Mouse (Mus musculus): ENCODE measurements around the gene Gpr153. TPM values are rescaled to one million over a fixed set of nuclear protein-coding genes. Genes with fewer than 3 reads are reported as not detected.

Gpr153 gene
- polyA plus RNA-seq, 1 experiment from 2014 or later = 5.2 TPM

DNA sequence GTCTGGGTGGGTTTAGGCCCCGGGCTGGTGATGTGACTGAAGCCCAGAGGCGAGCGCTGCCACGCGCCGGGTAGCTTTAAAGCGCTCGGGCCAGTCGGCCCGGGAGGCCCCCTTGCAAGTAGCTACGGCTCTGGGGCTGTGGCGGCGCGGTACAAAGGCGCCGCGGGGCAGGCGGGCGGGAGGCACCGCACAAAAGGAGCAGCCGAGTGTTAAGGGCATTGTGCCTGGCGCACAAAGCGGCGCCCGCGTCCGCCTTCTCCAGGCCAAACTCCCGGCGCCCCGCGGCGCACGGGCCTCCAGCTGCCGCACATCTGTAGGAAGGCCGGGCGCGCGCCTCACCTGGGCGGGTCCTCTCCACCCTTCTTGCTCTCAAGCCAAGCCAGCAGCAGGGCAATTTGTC, 16.4 kb downstream of the Gpr153 start:
- TF ChIP-seq CTCF (IDR thresholded peaks at IDR 0.05; ENCODE audit: low read depth) = no peak
- Histone ChIP-seq H3K9ac (ENCODE audit: low read depth, low read length) (no peak overlapping the region), H3K27me3 (ENCODE audit: insufficient read depth, low read length) (peaks cover 58% of the 10 kb centered on the region), H3K36me3 (ENCODE audit: insufficient read depth, low read length) (no peaks in the 10 kb centered on the region), H3K4me2 (ENCODE audit: low read length) (no peak overlapping the region; the same call in 1 of the 2 replicates), H3K27ac (no peak overlapping the region), H3K9me3 (replicated peaks; ENCODE audit: low read length) (no peaks in the 10 kb centered on the region), H3K4me3 (replicated peaks; ENCODE audit: low read depth, low read length) (no peak overlapping the region), H3K4me1 (replicated peaks; ENCODE audit: insufficient read depth, low read length) (peaks cover 4% of the 10 kb centered on the region; the same call in 1 of the 2 replicates)
- ATAC-seq (replicated peaks; ENCODE audit: low FRiP score, low read depth) (no peak), DNase-seq (ENCODE audit: low spot score) (no peak)
- 1% methylated on average over 39 of the region's 39 CpGs for WGBS

DNA sequence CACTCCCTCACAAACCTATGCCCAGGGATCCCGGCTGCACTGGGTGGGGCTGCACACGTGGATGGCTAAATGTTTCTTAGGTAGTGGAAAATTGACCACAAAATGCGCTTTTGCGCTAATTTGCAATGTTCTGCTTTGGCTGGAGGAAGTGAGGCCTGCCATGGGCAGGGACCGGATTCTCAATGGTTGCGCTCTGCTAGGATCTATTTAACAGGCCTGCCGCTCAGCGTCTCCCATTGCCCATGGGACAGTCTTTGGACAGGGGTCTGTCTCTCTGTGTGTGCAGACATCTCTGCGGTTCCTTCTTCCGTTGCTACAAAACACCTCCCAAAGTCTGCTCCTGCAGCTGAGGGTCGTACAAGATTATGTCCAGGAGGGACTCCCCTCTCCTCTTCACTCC, 17.0 kb downstream of the Gpr153 start:
- Histone ChIP-seq H3K27me3 (ENCODE audit: insufficient read depth, low read length) (peaks cover 54% of the 10 kb centered on the region), H3K4me1 (replicated peaks; ENCODE audit: insufficient read depth, low read length) (peaks cover 4% of the 10 kb centered on the region; the same call in 1 of the 2 replicates), H3K9me3 (replicated peaks; ENCODE audit: low read length) (no peaks in the 10 kb centered on the region), H3K9ac (ENCODE audit: low read depth, low read length) (no peak overlapping the region), H3K27ac (no peak overlapping the region), H3K4me2 (ENCODE audit: low read length) (no peak overlapping the region), H3K36me3 (ENCODE audit: insufficient read depth, low read length) (no peaks in the 10 kb centered on the region), H3K4me3 (replicated peaks; ENCODE audit: low read depth, low read length) (no peak overlapping the region)
- ATAC-seq (replicated peaks; ENCODE audit: low FRiP score, low read depth) (no peak), DNase-seq (ENCODE audit: low spot score) (no peak)
- no peak for TF ChIP-seq CTCF (IDR thresholded peaks at IDR 0.05; ENCODE audit: low read depth)
- 26% methylated on average over 11 of the region's 11 CpGs for WGBS

DNA sequence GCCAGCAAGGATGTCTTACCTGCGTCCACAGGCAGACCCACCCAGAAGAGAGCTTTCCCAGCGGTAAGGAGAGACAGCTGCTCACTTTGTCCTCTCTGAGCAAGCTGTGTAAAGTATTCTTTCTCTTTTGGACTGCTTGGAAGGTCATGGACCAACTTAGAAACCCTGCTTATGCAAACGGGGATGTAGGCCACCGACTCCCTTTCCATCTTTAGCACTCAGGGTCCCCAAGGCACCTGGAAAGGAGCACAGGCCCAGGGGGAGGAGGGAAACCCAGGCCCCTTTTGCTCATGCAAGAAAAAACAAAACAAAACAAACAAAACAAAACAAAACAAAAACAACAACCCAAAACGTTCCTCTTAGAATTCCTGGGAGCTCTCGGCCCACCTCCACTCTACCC, 17.5 kb downstream of the Gpr153 start, which contains the start of gene Hes3:
Gene Hes3 (minus strand): TSS at position 101 of the 400 bp plus-strand sequence.
- Histone ChIP-seq H3K36me3 (ENCODE audit: insufficient read depth, low read length) (no peaks in the 10 kb centered on the region), H3K4me3 (replicated peaks; ENCODE audit: low read depth, low read length) (no peak within 1 kb of the TSS), H3K27ac (no peak within 1 kb of the TSS), H3K4me2 (ENCODE audit: low read length) (no peak within 1 kb of the TSS; the same call in 1 of the 2 replicates), H3K4me1 (replicated peaks; ENCODE audit: insufficient read depth, low read length) (peaks cover 7% of the 10 kb centered on the region; the same call in 1 of the 2 replicates), H3K9ac (ENCODE audit: low read depth, low read length) (no peak within 1 kb of the TSS), H3K27me3 (ENCODE audit: insufficient read depth, low read length) (peaks cover 48% of the 10 kb centered on the region), H3K9me3 (replicated peaks; ENCODE audit: low read length) (no peaks in the 10 kb centered on the region)
- WGBS = 37% methylated on average over 6 of the region's 6 CpGs
- ATAC-seq (replicated peaks; ENCODE audit: low FRiP score, low read depth) = no peak
- no peak for TF ChIP-seq CTCF (IDR thresholded peaks at IDR 0.05; ENCODE audit: low read depth)
- DNase-seq (ENCODE audit: low spot score) = no peak

DNA sequence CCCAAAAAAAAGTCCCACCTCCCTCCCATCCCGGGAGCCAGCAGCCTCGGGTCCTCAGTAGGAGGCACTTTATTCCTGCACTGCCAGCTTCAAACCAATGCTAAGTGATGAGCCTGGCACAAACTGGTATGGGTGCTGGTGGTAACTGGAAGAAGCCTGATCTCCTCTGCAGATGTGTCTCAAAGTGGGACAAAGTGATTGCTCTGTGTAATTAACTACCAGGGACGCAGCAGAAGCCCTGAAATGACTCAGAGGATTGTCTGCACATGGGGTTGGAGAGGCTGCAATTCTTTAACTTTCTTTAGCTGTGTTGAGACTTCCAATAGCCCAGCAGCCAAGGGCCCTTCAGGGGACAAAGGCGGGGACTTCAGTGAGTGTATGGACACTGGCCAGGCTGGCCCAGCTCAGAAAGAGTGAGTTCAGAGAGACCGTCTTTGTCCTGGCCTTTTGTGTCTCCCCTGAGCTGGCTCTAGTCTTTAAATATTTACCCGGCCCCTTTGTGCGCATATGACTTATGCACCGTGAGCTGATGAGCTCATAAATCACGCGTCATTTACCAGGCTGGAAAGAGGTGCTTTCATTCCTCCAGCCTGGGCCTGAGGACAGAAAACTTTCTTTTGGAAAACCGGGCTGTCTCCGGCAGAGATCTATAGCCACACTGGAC, 18.2 kb downstream of the Gpr153 start:
- ATAC-seq (replicated peaks; ENCODE audit: low FRiP score, low read depth) (no peak), DNase-seq (ENCODE audit: low spot score) (no peak)
- Histone ChIP-seq H3K36me3 (ENCODE audit: insufficient read depth, low read length) (no peaks in the 10 kb centered on the region), H3K4me2 (ENCODE audit: low read length) (no peak overlapping the region), H3K9me3 (replicated peaks; ENCODE audit: low read length) (no peaks in the 10 kb centered on the region), H3K4me1 (replicated peaks; ENCODE audit: insufficient read depth, low read length) (peaks cover 7% of the 10 kb centered on the region; the same call in 1 of the 2 replicates), H3K27me3 (ENCODE audit: insufficient read depth, low read length) (peaks cover 42% of the 10 kb centered on the region), H3K4me3 (replicated peaks; ENCODE audit: low read depth, low read length) (no peak overlapping the region), H3K27ac (no peak overlapping the region), H3K9ac (ENCODE audit: low read depth, low read length) (no peak overlapping the region)
- no peak for TF ChIP-seq CTCF (IDR thresholded peaks at IDR 0.05; ENCODE audit: low read depth)
- 6% methylated on average over 12 of the region's 12 CpGs for WGBS

DNA sequence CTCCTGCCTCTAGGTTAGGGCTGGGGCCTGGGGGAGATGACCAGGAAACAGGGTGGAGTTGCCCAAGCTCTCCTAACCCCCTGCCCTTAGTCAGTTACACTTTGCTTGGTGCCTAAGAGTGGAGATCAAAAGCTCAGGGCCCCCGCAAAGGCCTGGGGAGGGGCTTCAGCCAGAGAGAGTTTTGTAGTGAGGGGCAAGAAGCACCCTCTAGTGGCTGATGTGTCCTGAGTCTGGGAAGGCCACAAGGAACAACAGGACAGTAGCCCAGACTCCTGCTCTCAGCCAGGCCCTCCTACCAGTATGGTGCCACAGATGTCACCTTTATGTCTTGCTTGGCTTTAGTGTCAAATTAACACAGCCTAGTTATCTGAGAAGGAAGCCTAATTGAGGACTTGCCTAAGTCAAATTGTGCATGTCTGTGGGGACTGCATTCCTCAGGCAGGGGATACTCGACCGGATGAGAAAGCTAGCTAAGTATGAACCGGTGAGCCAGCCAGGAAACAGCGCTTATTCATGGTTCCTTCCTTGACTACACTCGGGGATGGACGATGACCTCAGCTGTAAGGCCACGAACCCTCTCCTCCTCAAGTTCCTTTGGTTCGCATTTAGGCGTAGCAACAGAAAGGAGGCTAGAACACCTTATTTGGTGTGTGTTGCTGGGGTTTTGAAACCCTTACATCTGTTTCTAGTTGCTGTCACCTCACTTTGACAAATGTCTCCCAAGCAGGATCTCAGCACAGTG, 20.3 kb downstream of the Gpr153 start:
- ATAC-seq (replicated peaks; ENCODE audit: low FRiP score, low read depth) (no peak), DNase-seq (ENCODE audit: low spot score) (peak; percentile 57)
- Histone ChIP-seq H3K9ac (ENCODE audit: low read depth, low read length) (no peak overlapping the region), H3K9me3 (replicated peaks; ENCODE audit: low read length) (no peaks in the 10 kb centered on the region), H3K4me3 (replicated peaks; ENCODE audit: low read depth, low read length) (no peak overlapping the region), H3K27me3 (ENCODE audit: insufficient read depth, low read length) (peaks cover 27% of the 10 kb centered on the region), H3K36me3 (ENCODE audit: insufficient read depth, low read length) (no peaks in the 10 kb centered on the region), H3K27ac (no peak overlapping the region), H3K4me2 (ENCODE audit: low read length) (no peak overlapping the region), H3K4me1 (replicated peaks; ENCODE audit: insufficient read depth, low read length) (peaks cover 17% of the 10 kb centered on the region)
- 49% methylated on average over 10 of the region's 10 CpGs for WGBS
- peak; percentile 55 for TF ChIP-seq CTCF (IDR thresholded peaks at IDR 0.05; ENCODE audit: low read depth)

DNA sequence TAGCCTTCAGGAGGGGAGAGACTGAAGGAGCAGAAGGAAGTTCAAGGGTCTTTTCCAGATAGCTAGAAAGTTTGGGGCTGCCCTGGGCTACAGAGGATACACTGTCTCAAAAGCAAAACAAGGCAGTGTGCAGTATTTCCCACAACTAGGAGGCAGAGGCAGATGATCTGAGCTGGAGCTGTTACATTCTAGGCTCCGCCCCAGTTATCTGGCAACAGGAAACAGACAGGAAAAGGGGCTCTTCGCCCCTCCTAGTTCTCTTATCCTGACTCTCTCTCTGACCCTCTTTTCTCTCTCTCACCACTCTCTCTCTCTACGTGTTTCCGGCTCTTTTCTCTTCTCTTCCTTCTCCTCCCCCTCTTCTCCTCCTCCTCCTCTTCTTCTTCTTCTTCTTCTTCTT, 21.9 kb downstream of the Gpr153 start:
- H3K27me3 ChIP-seq (ENCODE audit: insufficient read depth, low read length) = peaks cover 12% of the 10 kb centered on the region
- H3K4me1 ChIP-seq (replicated peaks; ENCODE audit: insufficient read depth, low read length) = peaks cover 21% of the 10 kb centered on the region
- no peak for TF ChIP-seq CTCF (IDR thresholded peaks at IDR 0.05; ENCODE audit: low read depth)
- 29% methylated on average over 4 of the region's 4 CpGs for WGBS
- H3K27ac ChIP-seq = peak overlapping the region; percentile 64; the same call in 1 of the 2 replicates
- H3K9ac ChIP-seq (ENCODE audit: low read depth, low read length) = no peak overlapping the region
- H3K9me3 ChIP-seq (replicated peaks; ENCODE audit: low read length) = no peaks in the 10 kb centered on the region
- DNase-seq (ENCODE audit: low spot score) (peak; percentile 61), ATAC-seq (replicated peaks; ENCODE audit: low FRiP score, low read depth) (no peak)
- 0 out of 2 replicates have a peak, but pooled peaks cover 5% of the 10 kb centered on the region for H3K36me3 ChIP-seq (ENCODE audit: insufficient read depth, low read length)
- H3K4me3 ChIP-seq (replicated peaks; ENCODE audit: low read depth, low read length) = no peak overlapping the region
- no peak overlapping the region for H3K4me2 ChIP-seq (ENCODE audit: low read length)

Data from kidney, postnatal 0 days (tissue).